28 mouse cellular contexts compared by ENCODE assay signal in the genomic region with DNA sequence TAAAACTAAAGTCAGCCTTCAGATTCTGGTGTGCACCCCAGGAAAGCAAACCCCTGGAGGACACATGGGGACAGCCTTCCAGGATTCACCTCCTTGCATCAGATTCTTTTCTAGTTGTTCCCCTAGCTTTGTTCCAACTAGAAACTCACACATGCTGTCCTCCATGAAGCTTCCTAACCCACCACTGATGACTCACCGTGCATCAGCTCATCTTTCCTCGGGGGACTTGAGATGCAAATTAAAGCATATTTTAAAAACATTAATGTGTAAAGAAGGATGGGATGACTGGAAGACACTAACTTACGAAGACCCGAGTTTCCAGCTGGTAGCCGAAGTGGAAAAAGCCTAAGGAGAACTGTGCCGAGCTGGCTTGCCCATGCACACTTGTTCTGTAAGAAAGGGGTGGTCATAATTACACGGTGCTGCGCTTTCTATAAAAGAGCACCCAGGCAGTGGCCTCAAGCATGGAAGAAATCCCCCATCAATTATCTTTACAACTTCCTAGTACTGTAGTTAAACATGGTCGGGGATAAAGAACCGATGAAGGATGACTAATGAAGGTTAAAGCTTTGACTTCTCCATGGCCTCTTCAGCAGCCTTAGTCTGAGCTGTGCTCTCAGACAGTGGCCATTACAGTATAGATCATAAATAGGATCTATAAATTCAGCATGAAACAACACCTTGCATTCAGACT. TPM values are rescaled to one million over a fixed set of nuclear protein-coding genes. Genes with fewer than 3 reads are reported as not detected.
DNase-seq lines count a peak whose midpoint lies in the region; ATAC-seq lines count a peak whose summit lies in the region.
"Had no signal": no experiment of that assay in that cellular context is flagged by ENCODE, and none has a peak within 500 bp of the region (broad histone marks: within the 10 kb centered on the region; RNA-seq: fewer than 3 reads in every experiment).

No protein-coding gene starts in this region.

- peaks cover 23% of the 10 kb centered on the region for H3K4me1 ChIP-seq in kidney, embryonic 15.5 days
- peaks cover 9% of the 10 kb centered on the region for H3K4me1 ChIP-seq in neural tube, embryonic 12.5 days
- no peaks in the 10 kb centered on the region for H3K4me1 ChIP-seq in neural tube, embryonic 14.5 days (ENCODE audit: control insufficient read depth, insufficient read depth, low read length)
- H3K4me1 ChIP-seq: embryonic facial prominence, embryonic 12.5 days; heart, embryonic 15.5 days; liver, embryonic 12.5 days; midbrain, embryonic 13.5 days had no signal

- H3K27me3 ChIP-seq in kidney, embryonic 15.5 days, result 0 out of 2 replicates have a peak, but pooled peaks cover 4% of the 10 kb centered on the region
- H3K27me3 ChIP-seq in neural tube, embryonic 12.5 days (replicated peaks), result peaks cover 59% of the 10 kb centered on the region
- peaks cover 21% of the 10 kb centered on the region for H3K27me3 ChIP-seq in neural tube, embryonic 14.5 days (ENCODE audit: control insufficient read depth, insufficient read depth, low read length)
- H3K27me3 ChIP-seq: embryonic facial prominence, embryonic 12.5 days; heart, embryonic 15.5 days; liver, embryonic 12.5 days had no signal

- no peak for DNase-seq in frontal cortex, postnatal 25 days (ENCODE audit: low spot score in 2 of 2)
- DNase-seq in kidney, adult 8-10 months, result no peak
- DNase-seq in neural tube, embryonic 10.5 days (ENCODE audit: extremely low spot score, low spot score), result no peak
- DNase-seq in right cerebral cortex, postnatal 10 days (ENCODE audit: low spot score in 2 of 2), result no peak
- DNase-seq: adrenal gland, adult 8-10 months; cerebellum, adult 11 months; cerebellum, adult 9-10 months; cerebellum, postnatal 36 days; embryo, embryonic 11 days; gastrocnemius, postnatal 10 days; kidney, postnatal 10 days; left cerebral cortex, postnatal 4 days; liver, postnatal 0 days; lung, postnatal 36 days; retina, postnatal 1 day; spleen, adult 18-20 months; thymus, adult 18-20 months; thymus, postnatal 25 days had no signal

- peak; percentile 91 for ATAC-seq in frontal cortex, adult (ENCODE audit: low TSS enrichment)
- peak; percentile 87 for ATAC-seq in kidney, embryonic 15.5 days (replicated peaks; ENCODE audit: low FRiP score)
- ATAC-seq in neural tube, embryonic 12.5 days (ENCODE audit: low FRiP score, low read depth), result peak; percentile 80
- peak; percentile 78 for ATAC-seq in neural tube, embryonic 14.5 days (ENCODE audit: low read depth)
- ATAC-seq: forebrain, embryonic 16.5 days; hindbrain, embryonic 16.5 days; liver, embryonic 12.5 days; liver, postnatal 0 days; midbrain, embryonic 13.5 days had no signal

- H3K36me3 ChIP-seq in kidney, embryonic 15.5 days, result no peaks in the 10 kb centered on the region
- H3K36me3 ChIP-seq in neural tube, embryonic 12.5 days, result no peaks in the 10 kb centered on the region
- H3K36me3 ChIP-seq in neural tube, embryonic 14.5 days (ENCODE audit: control insufficient read depth, insufficient read depth, low read length), result no peaks in the 10 kb centered on the region
- H3K36me3 ChIP-seq: embryonic facial prominence, embryonic 12.5 days; heart, embryonic 15.5 days; liver, embryonic 12.5 days; midbrain, embryonic 13.5 days had no signal

- no peak overlapping the region for H3K4me3 ChIP-seq in kidney, embryonic 15.5 days (replicated peaks)
- no peak overlapping the region for H3K4me3 ChIP-seq in neural tube, embryonic 12.5 days
- no peak overlapping the region for H3K4me3 ChIP-seq in neural tube, embryonic 14.5 days (ENCODE audit: low read depth, low read length)
- H3K4me3 ChIP-seq: embryonic facial prominence, embryonic 12.5 days; heart, embryonic 15.5 days; liver, embryonic 12.5 days; midbrain, embryonic 13.5 days had no signal

- no peak overlapping the region for H3K9ac ChIP-seq in kidney, embryonic 15.5 days
- H3K9ac ChIP-seq in neural tube, embryonic 12.5 days, result no peak overlapping the region
- H3K9ac ChIP-seq in neural tube, embryonic 14.5 days (replicated peaks; ENCODE audit: low read depth, low read length), result no peak overlapping the region
- H3K9ac ChIP-seq: embryonic facial prominence, embryonic 12.5 days; heart, embryonic 15.5 days; liver, embryonic 12.5 days; liver, postnatal 0 days; midbrain, embryonic 13.5 days had no signal

- H3K9me3 ChIP-seq in kidney, embryonic 15.5 days (replicated peaks), result no peaks in the 10 kb centered on the region
- H3K9me3 ChIP-seq in neural tube, embryonic 12.5 days, result no peaks in the 10 kb centered on the region
- no peaks in the 10 kb centered on the region for H3K9me3 ChIP-seq in neural tube, embryonic 14.5 days (ENCODE audit: control insufficient read depth, low read length)
- H3K9me3 ChIP-seq: embryonic facial prominence, embryonic 12.5 days; heart, embryonic 15.5 days; liver, embryonic 12.5 days; midbrain, embryonic 13.5 days had no signal

- peak overlapping the region; percentile 33; the same call in 1 of the 2 replicates for H3K27ac ChIP-seq in kidney, embryonic 15.5 days
- no peak overlapping the region for H3K27ac ChIP-seq in neural tube, embryonic 12.5 days
- H3K27ac ChIP-seq in neural tube, embryonic 14.5 days (ENCODE audit: low read depth, low read length), result no peak overlapping the region
- H3K27ac ChIP-seq: embryonic facial prominence, embryonic 12.5 days; heart, embryonic 15.5 days; liver, embryonic 12.5 days; midbrain, embryonic 13.5 days had no signal

- H3K4me2 ChIP-seq in kidney, embryonic 15.5 days, result no peak overlapping the region
- H3K4me2 ChIP-seq in neural tube, embryonic 12.5 days (replicated peaks), result no peak overlapping the region
- H3K4me2 ChIP-seq in neural tube, embryonic 14.5 days (ENCODE audit: low read depth, low read length), result no peak overlapping the region
- H3K4me2 ChIP-seq: embryonic facial prominence, embryonic 12.5 days; heart, embryonic 15.5 days; liver, embryonic 12.5 days; midbrain, embryonic 13.5 days had no signal

- WGBS in kidney, embryonic 15.5 days, result 31% methylated on average over 10 of the region's 10 CpGs
- WGBS in neural tube, embryonic 12.5 days, result 34% methylated on average over 10 of the region's 10 CpGs
- WGBS in neural tube, embryonic 14.5 days, result 23% methylated on average over 10 of the region's 10 CpGs

RNA-seq across cellular contexts. Expression of a gene that starts 10.6 kb away (rescaled TPM):
- polyA plus RNA-seq in kidney, embryonic 15.5 days (2015; fragmentation: Nextera tagmentation; extraction: Ambion mirVana), result 10.5 and 17.0 TPM in 2 replicates
- polyA plus RNA-seq in neural tube, embryonic 12.5 days (2016; fragmentation: Nextera tagmentation; extraction: Ambion mirVana), result 1.3 and 1.7 TPM in 2 replicates
- polyA plus RNA-seq in neural tube, embryonic 14.5 days (2014; fragmentation: Nextera tagmentation; extraction: Ambion mirVana), result 1.6 and 1.8 TPM in 2 replicates
